Mouse (Mus musculus) hindbrain, embryonic 11.5 days (tissue): ENCODE measurements around the gene D430019H16Rik. TPM values are rescaled to one million over a fixed set of nuclear protein-coding genes. Genes with fewer than 3 reads are reported as not detected.

Experiments
- ATAC-seq: fragments of 200-750 bp; cut with Nextera tagmentation; 2 replicates; pipeline ENCODE4 v1.8.0; 2017; ENCODE audit warnings: mild to moderate bottlenecking, moderate TSS enrichment, moderate library complexity; ENCODE audit not compliant: low FRiP score
- DNase-seq: peaks from one replicate; pipeline ENCODE4 v3.0.0-alpha.2; 2015; ENCODE audit warnings: low spot score
- H3K27ac ChIP-seq: fragments of 300-500 bp; sonication (generic); 2 replicates; pipeline ENCODE4 v1.5.1; 2014; ENCODE audit warnings: mild to moderate bottlenecking, low read depth, low read length
- H3K27me3 ChIP-seq: fragments of 300-500 bp; sonication (generic); 2 replicates; pipeline ENCODE4 v1.6.1; 2014; ENCODE audit warnings: mild to moderate bottlenecking, low read length, moderate library complexity, mixed read lengths; ENCODE audit not compliant: control insufficient read depth, insufficient read depth
- H3K36me3 ChIP-seq: fragments of 300-500 bp; sonication (generic); 2 replicates; pipeline ENCODE4 v1.6.1; 2014; ENCODE audit warnings: mild to moderate bottlenecking, low read length, moderate library complexity, mixed read lengths; ENCODE audit not compliant: control insufficient read depth, insufficient read depth
- H3K4me1 ChIP-seq: fragments of 300-500 bp; sonication (generic); replicated peaks from 2 replicates; pipeline ENCODE4 v1.6.1; 2014; ENCODE audit warnings: low read length, mixed read lengths; ENCODE audit not compliant: control insufficient read depth, insufficient read depth
- H3K4me2 ChIP-seq: fragments of 300-500 bp; sonication (generic); replicated peaks from 2 replicates; pipeline ENCODE4 v1.6.1; 2014; ENCODE audit warnings: mild to moderate bottlenecking, low read depth, low read length
- H3K4me3 ChIP-seq: fragments of 300-500 bp; sonication (generic); 2 replicates; pipeline ENCODE4 v1.5.1; 2014; ENCODE audit warnings: low read depth, low read length
- H3K9ac ChIP-seq: fragments of 300-500 bp; sonication (generic); 2 replicates; pipeline ENCODE4 v1.6.1; 2014; ENCODE audit warnings: low read depth, low read length
- H3K9me3 ChIP-seq: fragments of 300-500 bp; sonication (generic); 2 replicates; pipeline ENCODE4 v1.6.1; 2016; ENCODE audit warnings: low read length; ENCODE audit not compliant: control insufficient read depth
- WGBS: fragments of 180-500 bp; shearing (Covaris S2); extraction: QIAGEN DNeasy Blood & Tissue Kit; methylation state at CpG from one replicate; pipeline ENCODE4 v1.1.7; 2014; 5-methylcytosine and 5-hydroxymethylcytosine counted together
- polyA plus RNA-seq: library from polyadenylated mRNA; unstranded; fragments of >200 nt; fragmentation: Nextera tagmentation; extraction: Ambion mirVana; gene quantifications from 2 replicates; pipeline ENCODE4 v1.2.1, GENCODE M21; 2014

The D430019H16Rik gene
- polyA plus RNA-seq, 1 experiment from 2014 or later, result 13.4 TPM

DNA sequence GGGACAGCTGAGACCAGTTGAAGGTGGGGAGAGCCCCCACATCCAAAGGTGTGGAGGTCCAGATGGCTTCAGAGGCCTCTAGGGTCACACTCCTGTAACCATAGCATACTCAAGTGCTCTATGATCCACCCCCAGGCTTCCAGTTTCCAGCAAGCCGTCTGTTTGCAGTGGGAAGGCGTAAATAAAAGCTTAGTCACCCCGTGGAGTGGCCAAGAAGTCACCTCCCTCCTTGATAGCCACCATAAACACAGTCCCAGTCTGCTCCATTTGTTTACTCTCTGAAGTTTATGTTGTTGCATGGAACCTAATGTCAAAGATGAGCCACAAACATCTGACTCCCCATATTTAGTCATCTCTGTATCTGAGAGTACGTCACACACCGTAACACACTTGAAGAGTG is 83.5 kb downstream of the D430019H16Rik start:
- H3K27ac ChIP-seq, result no peak overlapping the region
- 77% methylated on average over 5 of the region's 5 CpGs for WGBS

DNA sequence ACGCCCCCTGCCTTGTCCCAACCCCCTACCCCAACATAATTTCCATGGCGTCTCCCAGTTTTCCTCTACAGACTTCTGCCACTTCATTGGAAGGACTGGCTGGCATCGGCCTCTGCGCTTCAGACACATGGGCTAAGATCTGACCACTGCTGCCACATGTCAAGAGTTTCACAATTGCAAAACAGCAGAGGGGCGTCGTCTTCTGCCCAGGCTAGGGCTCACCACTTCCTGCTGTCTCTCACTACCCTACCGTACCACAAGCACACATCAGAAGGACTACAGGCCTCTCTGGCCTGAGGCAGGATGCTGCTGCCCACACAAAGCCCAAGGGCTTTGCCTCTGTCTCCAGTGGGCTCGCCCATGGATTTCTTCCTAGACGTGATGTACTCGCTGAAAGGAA is 86.0 kb downstream of the D430019H16Rik start:
- Histone ChIP-seq H3K4me3 (no peak overlapping the region), H3K27ac (no peak overlapping the region), H3K9me3 (no peaks in the 10 kb centered on the region), H3K9ac (no peak overlapping the region), H3K27me3 (no peaks in the 10 kb centered on the region), H3K4me2 (no peak overlapping the region), H3K4me1 (no peaks in the 10 kb centered on the region), H3K36me3 (no peaks in the 10 kb centered on the region)
- ATAC-seq (no peak), DNase-seq (no peak)
- 96% methylated on average over 10 of the region's 10 CpGs for WGBS

More for the DNA sequence above, 83.5 kb downstream of the D430019H16Rik start:
- Histone ChIP-seq H3K4me2 (no peak overlapping the region), H3K9me3 (no peaks in the 10 kb centered on the region), H3K27me3 (no peaks in the 10 kb centered on the region), H3K4me1 (no peaks in the 10 kb centered on the region), H3K36me3 (no peaks in the 10 kb centered on the region), H3K4me3 (no peak overlapping the region), H3K9ac (no peak overlapping the region)
- no peak for DNase-seq
- ATAC-seq, result no peak

DNA sequence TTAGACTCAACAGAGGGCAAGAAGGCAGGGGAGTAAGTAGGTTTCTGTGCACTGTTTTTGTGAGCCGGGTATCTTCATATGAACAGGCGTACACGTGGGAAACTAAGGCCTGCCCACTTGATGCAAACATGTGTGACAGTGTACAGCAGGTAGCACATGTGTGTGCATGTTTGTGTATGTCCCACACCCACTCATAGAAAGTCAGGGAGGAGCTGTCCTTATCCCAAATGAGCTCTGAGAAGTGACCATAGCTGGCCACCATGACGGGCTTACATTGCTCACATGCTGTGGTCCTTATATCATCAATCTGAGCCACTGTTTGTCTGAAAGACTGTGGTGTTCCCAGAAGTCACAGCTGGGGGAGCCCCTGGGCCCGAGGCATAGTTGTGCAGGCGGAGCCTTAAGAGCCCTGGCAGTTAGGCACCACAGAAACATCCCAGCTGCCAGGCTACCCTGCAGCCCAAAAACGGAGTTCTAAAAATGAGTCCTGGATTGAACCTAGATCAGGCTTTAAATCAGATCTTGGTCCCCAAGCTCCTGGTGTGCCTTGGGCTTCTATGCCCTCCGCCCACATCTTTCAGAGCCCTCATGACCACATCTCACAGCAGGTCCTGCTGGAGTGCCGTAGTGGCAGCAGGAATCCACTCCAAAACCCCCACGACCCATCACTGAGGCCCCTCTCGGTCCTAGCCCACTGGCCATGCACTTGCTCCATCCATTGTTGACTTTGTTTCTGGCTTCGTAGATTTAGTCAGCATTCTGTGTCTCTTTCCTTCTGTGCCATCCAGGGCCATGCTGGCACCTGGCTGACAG is 88.1 kb downstream of the D430019H16Rik start:
- H3K36me3 ChIP-seq, result no peaks in the 10 kb centered on the region
- H3K27ac ChIP-seq, result no peak overlapping the region
- H3K4me2 ChIP-seq, result no peak overlapping the region
- no peaks in the 10 kb centered on the region for H3K9me3 ChIP-seq
- no peak overlapping the region for H3K4me3 ChIP-seq
- no peak for DNase-seq
- 80% methylated on average over 12 of the region's 12 CpGs for WGBS
- no peaks in the 10 kb centered on the region for H3K27me3 ChIP-seq
- no peak overlapping the region for H3K9ac ChIP-seq
- no peak for ATAC-seq
- no peaks in the 10 kb centered on the region for H3K4me1 ChIP-seq

DNA sequence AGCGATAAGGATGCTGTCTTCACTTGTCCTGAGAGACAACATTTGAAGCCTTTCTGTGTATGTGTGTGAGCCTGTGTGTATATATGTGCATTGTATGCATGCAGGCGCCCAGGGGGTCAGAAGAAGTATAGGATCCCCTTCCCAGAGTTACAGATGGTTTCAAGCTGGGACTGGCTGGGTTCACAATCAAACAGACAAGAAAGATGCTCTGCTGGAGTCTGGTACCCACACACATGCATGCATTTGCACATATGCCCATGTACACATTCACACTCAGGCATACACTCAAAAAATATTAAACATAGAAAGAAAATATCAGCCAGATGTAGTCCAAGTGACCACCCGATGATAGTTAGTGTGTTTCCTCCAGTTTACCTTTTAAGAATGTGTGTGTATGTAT is 88.9 kb downstream of the D430019H16Rik start:
- H3K27ac ChIP-seq, result no peak overlapping the region
- no peaks in the 10 kb centered on the region for H3K4me1 ChIP-seq
- H3K27me3 ChIP-seq, result peaks cover 4% of the 10 kb centered on the region; the same call in 1 of the 2 replicates
- H3K4me2 ChIP-seq, result no peak overlapping the region
- ATAC-seq (no peak), DNase-seq (no peak)
- no peaks in the 10 kb centered on the region for H3K36me3 ChIP-seq
- H3K9ac ChIP-seq, result no peak overlapping the region
- no peaks in the 10 kb centered on the region for H3K9me3 ChIP-seq
- H3K4me3 ChIP-seq, result no peak overlapping the region
- WGBS, result 79% methylated on average over 3 of the region's 3 CpGs

Other genes starting within 250 kb of the D430019H16Rik start
- gene Tcl1, start 231.1 kb upstream of the D430019H16Rik start, polyA plus RNA-seq, result not detected in 2 replicates
- gene Tunar, start 120.0 kb upstream of the D430019H16Rik start, polyA plus RNA-seq, result 1.2 and 1.3 TPM in 2 replicates
- gene Bdkrb2, start 109.4 kb downstream of the D430019H16Rik start, polyA plus RNA-seq, result 0.12 and 0.45 TPM in 2 replicates
- gene Bdkrb1, start 149.2 kb downstream of the D430019H16Rik start, polyA plus RNA-seq, result not detected in 2 replicates
- gene Gskip, start 231.0 kb downstream of the D430019H16Rik start, polyA plus RNA-seq, result 38.3 and 41.6 TPM in 2 replicates
- 16.1 TPM in 2 replicates for gene Atg2b, start 231.4 kb downstream of the D430019H16Rik start, polyA plus RNA-seq